Mouse (Mus musculus) neutrophil, adult 83 days (primary cell): ENCODE measurements around the gene Tmem14c. TPM values are rescaled to one million over a fixed set of nuclear protein-coding genes. Genes with fewer than 3 reads are reported as not detected.

Experiments used
- total RNA-seq, 2 experiments: library from RNA; stranded (reverse); gene quantifications; one replicate each; pipeline ENCODE4 v1.2.4; 2023

The Tmem14c gene
- 100 to 1,000 TPM; 100 to 133 TPM for total RNA-seq

DNA sequence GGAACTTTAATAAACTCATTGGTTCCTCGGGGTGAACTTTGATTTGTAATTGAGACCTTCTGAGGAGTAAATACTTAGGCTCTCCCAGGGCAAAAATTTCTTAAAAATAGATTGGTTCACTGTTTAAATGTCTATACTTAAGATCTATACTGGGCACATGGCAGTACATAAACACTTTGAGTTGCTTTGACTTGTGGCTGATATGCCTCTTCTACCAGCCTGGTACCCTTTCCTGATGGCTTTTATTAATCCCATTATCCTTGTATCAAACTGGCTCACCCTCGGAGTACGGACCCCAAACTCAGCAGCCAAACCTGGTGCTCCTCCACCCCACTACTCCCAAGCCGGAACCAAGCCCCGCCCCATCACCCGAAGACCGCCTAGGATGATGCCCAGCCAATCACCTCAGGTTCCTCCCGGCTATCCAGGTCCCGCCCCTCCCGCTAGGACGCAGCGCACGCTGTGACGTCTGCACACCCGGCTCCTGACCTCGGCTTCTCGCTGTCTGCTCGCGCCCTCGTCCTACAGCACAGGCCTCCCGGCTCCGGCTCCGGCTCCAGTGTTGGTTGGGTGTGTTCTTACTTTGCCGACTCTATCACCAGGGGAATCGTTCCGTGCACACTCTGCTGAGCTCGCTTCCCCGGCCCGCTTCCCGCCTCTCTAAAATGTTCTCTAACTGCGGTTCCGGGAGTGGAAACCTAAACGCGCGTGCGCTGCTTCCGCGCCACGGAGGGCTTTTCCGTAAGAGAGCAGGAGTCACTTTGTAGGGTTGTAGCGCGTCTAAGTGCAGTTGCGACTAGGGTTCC is at the start of gene Tmem14c:
Gene Tmem14c (plus strand): TSS at position 464 of the 806 bp plus-strand sequence.

DNA sequence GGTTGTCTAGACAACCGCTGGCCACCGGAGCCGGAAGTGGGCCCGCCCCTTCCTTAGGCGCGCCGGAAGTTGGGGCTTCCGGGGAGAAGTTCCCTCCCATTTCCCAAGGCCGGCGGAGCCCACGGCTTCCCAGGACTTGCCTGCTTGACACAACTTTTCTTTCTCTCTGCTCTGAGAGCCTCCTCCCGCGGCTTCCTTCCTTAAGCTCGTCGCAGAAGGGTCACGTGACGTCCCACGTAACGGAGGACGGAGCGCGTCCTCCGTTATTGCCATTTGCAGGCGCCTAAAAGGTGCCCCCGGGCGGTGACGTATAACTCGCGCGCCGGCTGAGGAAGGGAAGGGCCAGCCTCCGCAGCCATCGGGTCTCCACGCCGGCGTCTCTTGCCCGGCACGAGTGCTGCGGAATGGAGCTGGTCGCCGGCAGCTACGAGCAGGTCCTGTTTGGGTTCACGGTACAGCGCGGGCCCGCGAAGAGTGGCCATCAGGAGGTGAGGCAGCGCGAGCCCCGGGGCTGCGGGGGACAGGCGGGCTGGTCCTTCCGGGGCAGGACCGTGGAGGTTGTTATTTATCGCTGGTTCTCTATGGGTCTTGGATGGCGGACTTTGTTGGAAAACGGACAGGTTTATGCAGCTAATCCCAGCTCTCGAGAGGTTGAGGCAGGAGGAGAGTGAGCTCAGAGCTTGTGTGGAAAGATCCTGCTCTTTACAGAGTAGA is 15.0 kb upstream of the Tmem14c start, which contains the start of gene Pak1ip1:
Gene Pak1ip1 (plus strand): TSS at position 98 of the 714 bp plus-strand sequence.

Other genes starting within 250 kb of the Tmem14c start
- 10 to 100 TPM; 75.3 to 96.4 TPM for gene Gcnt2, start 156.5 kb upstream of the Tmem14c start, total RNA-seq
- 10 to 100 TPM; 39.1 to 42.8 TPM for gene Pak1ip1, start 15.3 kb upstream of the Tmem14c start, total RNA-seq
- under 1 TPM in 1 of 2 experiments, not detected in 1; 0.09 TPM for gene Mak, start 63.4 kb downstream of the Tmem14c start, total RNA-seq
- gene Gcm2, start 94.7 kb downstream of the Tmem14c start, total RNA-seq: not detected
- gene Sycp2l, start 98.0 kb downstream of the Tmem14c start, total RNA-seq: not detected
- gene Elovl2, start 204.1 kb downstream of the Tmem14c start, total RNA-seq: not detected
- 1 to 10 TPM; 4.6 to 5.2 TPM for gene Smim13, start 233.6 kb downstream of the Tmem14c start, total RNA-seq